Mouse (Mus musculus) embryonic fibroblast, embryonic 13.5 days (primary cell): ENCODE results near the gene Gtpbp2.

Experiments used
- CTCF ChIP-seq: IDR thresholded peaks from 2 replicates; pipeline ENCODE4 v1.5.1; 2011; ENCODE audit warnings: mild to moderate bottlenecking, control low read depth, low read length, moderate library complexity, borderline replicate concordance; ENCODE audit not compliant: insufficient read depth
- POLR2A ChIP-seq: IDR thresholded peaks from 2 replicates; pipeline ENCODE4 v1.6.1; 2011; ENCODE audit warnings: low read depth, mild to moderate bottlenecking, control low read depth, low read length, moderate library complexity

- TF ChIP-seq POLR2A (no peak), CTCF (no peak)
These were observed 28.0 kb downstream of the Gtpbp2 start for GRCm38 (mm10) chr17:46188829-46189228.
